Mouse (Mus musculus) lung, adult 2 months (tissue): ENCODE results near the gene Clcn3. TPM values are rescaled to one million over a fixed set of nuclear protein-coding genes. Genes with fewer than 3 reads are reported as not detected.
A peak's percentile ranks its signal among the peaks of the same experiment; 100 is the strongest.

Experiments
- DNase-seq: peaks from one replicate; pipeline ENCODE4 v3.0.0; 2022
- H3K4me1 ChIP-seq: fragments of 200-500 bp; 2 replicates; pipeline ENCODE4 v1.6.1; 2011; ENCODE audit warnings: low read length; ENCODE audit not compliant: control insufficient read depth, insufficient read depth
- H3K4me3 ChIP-seq: fragments of 200-500 bp; replicated peaks from 2 replicates; pipeline ENCODE3; 2011; ENCODE audit warnings: low read depth, mild to moderate bottlenecking, control low read depth, low read length; ENCODE audit errors: extremely low read depth
- CTCF ChIP-seq: fragments of 200-500 bp; IDR thresholded peaks from 2 replicates; pipeline ENCODE4 v1.5.1; 2011; ENCODE audit warnings: mild to moderate bottlenecking, low read length, control low read depth; ENCODE audit not compliant: insufficient read depth
- POLR2A ChIP-seq: fragments of 200-500 bp; IDR thresholded peaks from 2 replicates; pipeline ENCODE4 v1.6.1; 2011; ENCODE audit warnings: low read depth, mild to moderate bottlenecking, control low read depth, low read length, borderline replicate concordance; ENCODE audit errors: extremely low read depth
- WGBS: fragments of 180-500 bp; shearing (Covaris S2); methylation state at CpG from one replicate; pipeline ENCODE4 v1.1.7; 2018; 5-methylcytosine and 5-hydroxymethylcytosine counted together
- polyA plus RNA-seq: library from polyadenylated mRNA; depleted of rRNA; stranded (reverse); fragments of >200 nt; gene quantifications from 2 replicates; pipeline ENCODE4 v1.2.3, GENCODE M21; 2012

The Clcn3 gene
- polyA plus RNA-seq, 1 experiment, result 13.7 TPM

GRCm38 (mm10) chr8:60954281-60955014 lies 28.7 kb downstream of the Clcn3 start:
- TF ChIP-seq POLR2A (no peak), CTCF (no peak)
- WGBS, result 18% methylated on average over 15 of the region's 15 CpGs
- DNase-seq, result peak; percentile 34
- Histone ChIP-seq H3K4me1 (no peaks in the 10 kb centered on the region; the same call in 1 of the 2 replicates), H3K4me3 (peak overlapping the region; percentile 49)

- TF ChIP-seq CTCF (no peak), POLR2A (no peak)
- Histone ChIP-seq H3K4me3 (no peak overlapping the region), H3K4me1 (no peaks in the 10 kb centered on the region; the same call in 1 of the 2 replicates)
- DNase-seq, result no peak
- WGBS, result 63% methylated on average over 5 of the region's 5 CpGs
Observed at GRCm38 (mm10) chr8:60952803-60953202, 30.3 kb downstream of the Clcn3 start.

DNA sequence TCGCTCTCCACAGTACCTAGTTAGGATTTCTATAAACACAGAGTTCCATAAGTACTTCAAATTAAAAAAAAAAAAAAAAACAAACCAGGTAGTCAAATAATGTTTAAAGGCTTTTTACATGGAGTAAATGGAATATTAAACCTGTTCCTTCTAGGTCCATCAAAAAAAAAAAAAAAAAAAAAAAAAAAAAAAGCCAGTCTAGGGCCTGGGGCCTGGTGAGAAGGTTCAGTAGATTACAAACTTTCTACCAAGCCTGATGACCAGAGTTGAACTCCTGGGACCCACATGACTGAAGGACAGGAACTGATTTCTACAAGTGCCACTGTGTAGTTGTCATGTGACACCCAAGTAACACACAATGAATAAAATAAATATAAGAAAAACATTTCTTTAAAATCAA lies 31.3 kb downstream of the Clcn3 start:
- no peak for TF ChIP-seq POLR2A
- no peak for TF ChIP-seq CTCF
- 98% methylated on average over 1 of the region's 1 CpGs for WGBS
- Histone ChIP-seq H3K4me3 (no peak overlapping the region), H3K4me1 (no peaks in the 10 kb centered on the region; the same call in 1 of the 2 replicates)
- DNase-seq, result no peak

GRCm38 (mm10) chr8:60951271-60951670 lies 31.8 kb downstream of the Clcn3 start:
- Histone ChIP-seq H3K4me1 (no peaks in the 10 kb centered on the region; the same call in 1 of the 2 replicates), H3K4me3 (no peak overlapping the region)
- no peak for DNase-seq
- WGBS, result 66% methylated on average over 4 of the region's 4 CpGs
- TF ChIP-seq CTCF (no peak), POLR2A (no peak)

DNA sequence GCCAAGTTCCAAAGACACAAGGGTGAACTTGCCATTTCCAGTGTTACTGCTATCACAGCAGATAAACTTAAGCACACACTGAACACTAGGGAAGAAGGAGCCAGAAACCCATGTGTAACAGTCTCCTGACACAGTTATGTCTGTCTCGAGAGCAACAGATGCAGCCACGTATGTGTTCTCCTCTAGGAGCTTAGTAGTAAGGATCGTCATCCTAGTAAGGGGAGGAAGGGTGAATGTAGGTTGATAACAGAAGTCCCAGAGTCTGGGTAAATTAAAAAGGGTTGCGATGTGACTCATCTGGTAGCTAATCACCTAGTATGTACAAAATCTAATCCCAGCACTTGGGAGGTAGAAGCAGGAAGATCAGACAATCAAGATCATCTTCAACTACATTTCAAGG lies 33.2 kb downstream of the Clcn3 start:
- WGBS, result 78% methylated on average over 4 of the region's 4 CpGs
- no peak for DNase-seq
- TF ChIP-seq POLR2A (no peak), CTCF (no peak)
- Histone ChIP-seq H3K4me1 (no peaks in the 10 kb centered on the region; the same call in 1 of the 2 replicates), H3K4me3 (no peak overlapping the region)

- H3K4me3 ChIP-seq, result no peak overlapping the region
- TF ChIP-seq POLR2A, result no peak
- no peak for TF ChIP-seq CTCF
- no peak for DNase-seq
- no peaks in the 10 kb centered on the region for H3K4me1 ChIP-seq
Observed at GRCm38 (mm10) chr8:60947503-60947902, 35.6 kb downstream of the Clcn3 start.

- no peak for DNase-seq
- WGBS, result 96% methylated on average over 2 of the region's 2 CpGs
- Histone ChIP-seq H3K4me1 (no peaks in the 10 kb centered on the region), H3K4me3 (no peak overlapping the region)
- TF ChIP-seq POLR2A (no peak), CTCF (no peak)
Observed at GRCm38 (mm10) chr8:60942867-60943266, 40.2 kb downstream of the Clcn3 start.

DNA sequence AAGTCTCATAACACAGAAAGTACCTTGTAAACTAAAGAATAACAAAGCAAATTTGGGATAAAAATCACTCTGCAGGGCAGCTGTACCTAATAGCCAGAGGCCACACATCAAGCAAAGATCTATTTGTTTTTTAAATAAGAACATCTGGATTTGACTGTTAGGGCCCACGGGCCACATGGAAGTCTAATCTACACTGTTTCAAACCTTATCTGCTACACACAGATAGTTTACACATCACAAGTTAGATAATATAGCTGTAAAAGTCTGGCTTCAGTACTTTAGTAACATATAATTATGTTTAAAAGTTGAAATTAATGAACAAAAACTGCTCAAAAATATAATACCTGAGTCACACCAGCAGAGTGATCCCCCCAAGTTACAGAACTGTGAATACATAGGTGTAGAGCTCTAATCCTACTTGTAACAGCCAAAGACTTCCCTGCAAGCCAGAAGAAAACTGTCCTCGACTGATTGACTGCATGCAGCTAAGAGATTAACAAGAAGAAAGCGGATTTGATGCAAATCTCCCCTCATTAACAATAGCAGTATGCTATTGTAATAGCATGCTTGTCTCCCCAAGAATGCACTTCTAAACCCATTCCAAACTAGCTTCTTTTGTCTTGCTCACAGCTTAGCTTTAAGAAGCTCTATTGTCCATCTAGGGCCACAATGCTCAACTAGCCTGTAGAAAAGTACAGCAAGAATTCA lies 44.2 kb downstream of the Clcn3 start:
- no peaks in the 10 kb centered on the region for H3K4me1 ChIP-seq
- no peak overlapping the region for H3K4me3 ChIP-seq
- WGBS, result 52% methylated on average over 3 of the region's 3 CpGs
- TF ChIP-seq CTCF (no peak), POLR2A (no peak)
- DNase-seq, result no peak

DNA sequence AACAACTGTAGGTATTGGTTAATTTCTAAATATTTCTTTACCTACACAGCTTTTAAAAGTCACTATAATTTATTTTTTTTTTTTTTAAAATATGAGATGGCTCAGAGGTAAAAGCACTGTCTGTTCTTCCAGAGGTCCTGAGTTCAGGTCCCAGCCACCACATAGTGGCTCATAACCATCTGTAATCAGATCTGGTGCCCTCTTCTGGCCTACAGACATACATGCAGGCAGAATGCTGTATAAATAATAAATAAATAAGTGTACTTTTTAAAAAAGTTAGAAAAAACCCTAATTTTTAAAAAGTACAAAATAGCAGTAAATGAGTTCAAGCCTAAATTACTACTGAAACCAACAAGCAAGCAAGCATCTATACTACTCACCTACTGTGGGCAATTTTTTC lies 49.5 kb downstream of the Clcn3 start:
- H3K4me1 ChIP-seq, result no peaks in the 10 kb centered on the region
- no peak for DNase-seq
- no peak for TF ChIP-seq CTCF
- TF ChIP-seq POLR2A, result no peak
- no peak overlapping the region for H3K4me3 ChIP-seq

- no peaks in the 10 kb centered on the region for H3K4me1 ChIP-seq
- 73% methylated on average over 4 of the region's 4 CpGs for WGBS
Observed at GRCm38 (mm10) chr8:60920176-60920575, 62.9 kb downstream of the Clcn3 start.

More at GRCm38 (mm10) chr8:60920176-60920575, 62.9 kb downstream of the Clcn3 start:
- DNase-seq, result no peak
- H3K4me3 ChIP-seq, result no peak overlapping the region
- TF ChIP-seq POLR2A (no peak), CTCF (no peak)
